Mouse (Mus musculus) stomach, postnatal 0 days (tissue): ENCODE measurements at regions not wholly inside any gene's neighbourhood (a gene's known extent, or its start where the extent isn't known, plus 50 kb on each side); places are given as distances from the start of the nearest gene placed in this dataset.

Source experiments
- ATAC-seq: fragments of 200-750 bp; cut with Nextera tagmentation; 2 replicates; pipeline ENCODE4 v1.8.0; 2017; ENCODE audit not compliant: low FRiP score, low TSS enrichment
- DNase-seq: peaks from one replicate; pipeline ENCODE4 v3.0.0-alpha.2; 2016; ENCODE audit warnings: low spot score
- H3K27ac ChIP-seq: fragments of 300-500 bp; sonication (generic); replicated peaks from 2 replicates; pipeline ENCODE4 v1.5.1; 2014; ENCODE audit warnings: mild to moderate bottlenecking, control low read depth
- H3K27me3 ChIP-seq: fragments of 300-500 bp; sonication (generic); 2 replicates; pipeline ENCODE4 v1.6.1; 2014; ENCODE audit warnings: low read length; ENCODE audit not compliant: control insufficient read depth, insufficient read depth
- H3K36me3 ChIP-seq: fragments of 300-500 bp; sonication (generic); 2 replicates; pipeline ENCODE4 v1.6.1; 2014; ENCODE audit warnings: low read length, mixed read lengths; ENCODE audit not compliant: control insufficient read depth, insufficient read depth
- H3K4me1 ChIP-seq: fragments of 300-500 bp; sonication (generic); replicated peaks from 2 replicates; pipeline ENCODE4 v1.6.1; 2014; ENCODE audit warnings: antibody characterized with exemption; ENCODE audit not compliant: control insufficient read depth, insufficient read depth
- H3K4me2 ChIP-seq: fragments of 300-500 bp; sonication (generic); replicated peaks from 2 replicates; pipeline ENCODE4 v1.6.1; 2014; ENCODE audit warnings: low read depth, mild to moderate bottlenecking, control low read depth, moderate library complexity
- H3K4me3 ChIP-seq: fragments of 300-500 bp; sonication (generic); 2 replicates; pipeline ENCODE4 v1.5.1; 2014; ENCODE audit warnings: low read depth, low read length, control low read depth
- H3K9ac ChIP-seq: fragments of 300-500 bp; sonication (generic); 2 replicates; pipeline ENCODE4 v1.6.1; 2014; ENCODE audit warnings: mild to moderate bottlenecking, low read length, control low read depth, mixed read lengths
- H3K9me3 ChIP-seq: fragments of 300-500 bp; sonication (generic); 2 replicates; pipeline ENCODE4 v1.6.1; 2016; ENCODE audit warnings: low read length; ENCODE audit not compliant: control insufficient read depth
- CTCF ChIP-seq: IDR thresholded peaks from 2 replicates; pipeline ENCODE4 v1.5.1; 2016; ENCODE audit warnings: antibody characterized with exemption, low read depth, mild to moderate bottlenecking, moderate library complexity
- EP300 ChIP-seq: optimal IDR thresholded peaks from 2 replicates; pipeline ENCODE3; 2016; ENCODE audit warnings: antibody characterized with exemption
- WGBS: fragments of 180-500 bp; shearing (Covaris S2); extraction: QIAGEN DNeasy Blood & Tissue Kit; methylation state at CpG from one replicate; pipeline ENCODE4 v1.1.7; 2014; 5-methylcytosine and 5-hydroxymethylcytosine counted together

DNA sequence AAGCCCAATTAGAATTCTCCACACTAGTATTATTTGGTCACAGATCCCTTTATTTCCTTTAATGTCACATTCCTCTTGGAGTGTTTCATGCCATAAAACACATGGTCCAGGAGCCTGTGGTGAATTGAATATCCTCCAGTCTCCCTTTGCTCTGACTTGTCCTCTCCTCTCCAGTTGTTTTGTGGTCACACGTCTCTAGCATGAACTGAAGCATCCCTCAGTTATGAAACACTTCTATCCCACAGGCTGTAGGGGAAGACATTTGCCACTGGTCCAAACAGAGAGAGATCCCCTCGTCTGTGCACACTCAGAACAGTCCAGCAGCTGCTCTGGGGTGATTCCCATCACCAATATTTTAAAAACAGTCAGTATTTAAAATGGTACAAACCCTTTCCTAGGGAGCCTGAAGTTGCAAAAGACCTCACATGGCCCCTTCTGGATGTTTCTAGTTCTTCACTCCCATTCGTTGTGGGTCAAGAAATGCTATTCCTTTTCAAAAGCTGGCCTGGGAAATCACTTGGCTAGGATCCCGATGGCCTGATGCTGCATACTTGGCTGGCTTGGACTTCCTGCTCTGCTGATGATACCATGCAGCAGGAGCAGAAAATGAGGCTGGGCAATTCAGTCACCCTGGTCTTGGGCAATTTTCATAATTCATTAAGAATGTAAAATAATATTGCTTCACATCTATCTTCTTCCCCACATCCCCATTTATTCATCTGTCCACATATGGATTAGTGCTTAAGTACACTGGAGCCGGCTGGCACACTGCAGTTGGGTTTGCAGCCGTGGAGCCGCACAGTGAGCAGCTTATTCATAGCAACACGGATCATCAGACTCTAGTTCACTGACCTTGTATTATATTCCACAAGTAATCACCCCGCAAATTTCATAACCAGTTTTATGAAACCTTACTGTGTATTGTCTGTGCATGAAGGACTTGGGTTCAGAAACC lies 83.1 kb upstream of the Adamts9 start:
- 37% methylated on average over 9 of the region's 9 CpGs for WGBS
- H3K27ac ChIP-seq = no peak overlapping the region

DNA sequence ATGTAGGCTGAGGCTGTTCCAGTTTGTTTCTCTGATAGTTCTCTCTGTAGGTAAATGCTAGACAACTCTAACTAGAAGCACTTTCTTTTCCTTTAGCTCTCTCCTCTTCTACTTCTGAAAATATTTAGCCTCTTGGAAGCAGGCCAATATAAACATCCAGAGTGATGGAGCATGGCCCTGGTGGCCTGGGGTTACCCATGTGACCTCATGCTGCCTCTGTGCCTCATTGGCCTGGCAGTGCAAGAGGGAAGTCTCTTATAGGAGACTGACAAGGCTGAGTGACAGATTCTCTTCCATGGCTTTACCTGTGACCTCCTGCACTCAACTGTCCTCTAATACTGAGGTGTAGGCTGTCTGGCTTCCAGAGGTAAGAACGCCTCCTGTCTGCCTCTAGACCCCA lies 71.2 kb upstream of the Adamts9 start:
- Histone ChIP-seq H3K4me2 (no peak overlapping the region), H3K27ac (no peak overlapping the region), H3K9ac (no peak overlapping the region), H3K4me3 (no peak overlapping the region), H3K4me1 (0 out of 2 replicates have a peak, but pooled peaks cover 4% of the 10 kb centered on the region), H3K36me3 (no peaks in the 10 kb centered on the region), H3K27me3 (no peaks in the 10 kb centered on the region), H3K9me3 (no peaks in the 10 kb centered on the region)
- 0 out of 2 replicates have a peak, but pooled peaks have one; percentile 32 for ATAC-seq
- peak; percentile 16 for DNase-seq
- TF ChIP-seq CTCF (no peak), EP300 (no peak)
- 68% methylated on average over 1 of the region's 1 CpGs for WGBS

More for the DNA sequence above, 83.1 kb upstream of the Adamts9 start:
- Histone ChIP-seq H3K9me3 (no peaks in the 10 kb centered on the region), H3K9ac (no peak overlapping the region), H3K27me3 (no peaks in the 10 kb centered on the region), H3K4me1 (no peaks in the 10 kb centered on the region), H3K36me3 (no peaks in the 10 kb centered on the region), H3K4me2 (no peak overlapping the region), H3K4me3 (no peak overlapping the region)
- ATAC-seq (no peak), DNase-seq (peak; percentile 17)
- peak; percentile 7; the same call in 1 of the 2 replicates for TF ChIP-seq CTCF
- TF ChIP-seq EP300 = no peak

- no peak for TF ChIP-seq EP300
- TF ChIP-seq CTCF = no peak
- Histone ChIP-seq H3K27me3 (no peaks in the 10 kb centered on the region), H3K9me3 (no peaks in the 10 kb centered on the region), H3K4me2 (no peak overlapping the region), H3K4me1 (0 out of 2 replicates have a peak, but pooled peaks cover 4% of the 10 kb centered on the region), H3K9ac (no peak overlapping the region), H3K36me3 (no peaks in the 10 kb centered on the region), H3K27ac (no peak overlapping the region), H3K4me3 (no peak overlapping the region)
- ATAC-seq (no peak), DNase-seq (no peak)
- WGBS = 76% methylated on average over 5 of the region's 5 CpGs
These were observed 68.6 kb upstream of the Adamts9 start for GRCm38 (mm10) chr6:93011906-93012305.

DNA sequence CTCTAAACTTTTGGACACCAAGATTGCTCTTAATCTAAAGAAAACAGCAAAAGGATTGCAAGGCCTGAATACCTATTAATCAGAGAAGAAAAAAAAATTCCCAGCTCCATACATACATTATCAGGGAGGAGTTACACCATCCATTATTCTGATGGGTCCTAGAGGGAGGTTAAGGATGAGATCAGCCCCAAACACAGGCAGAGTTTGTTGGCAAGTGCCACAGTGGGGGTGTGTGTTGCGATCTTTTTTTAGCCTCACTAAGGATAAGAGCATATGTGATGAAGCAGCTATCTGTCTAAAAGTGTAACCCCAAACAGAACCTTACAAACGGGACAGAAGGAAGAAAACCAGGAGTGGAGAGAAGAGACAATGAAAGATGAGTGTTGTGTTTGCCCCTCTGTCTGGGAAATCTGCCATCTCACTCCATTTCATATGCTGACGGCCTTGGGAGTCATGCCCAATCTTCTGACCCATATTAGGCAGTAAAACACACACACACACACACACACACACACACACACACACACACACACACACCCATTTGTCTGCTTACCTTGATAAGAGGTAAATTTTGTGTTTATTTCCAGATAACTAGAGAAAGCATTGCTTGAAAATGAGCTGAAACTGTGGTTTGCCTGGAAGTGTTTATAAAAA lies 61.4 kb upstream of the Adamts9 start:
- H3K4me2 ChIP-seq = no peak overlapping the region

DNA sequence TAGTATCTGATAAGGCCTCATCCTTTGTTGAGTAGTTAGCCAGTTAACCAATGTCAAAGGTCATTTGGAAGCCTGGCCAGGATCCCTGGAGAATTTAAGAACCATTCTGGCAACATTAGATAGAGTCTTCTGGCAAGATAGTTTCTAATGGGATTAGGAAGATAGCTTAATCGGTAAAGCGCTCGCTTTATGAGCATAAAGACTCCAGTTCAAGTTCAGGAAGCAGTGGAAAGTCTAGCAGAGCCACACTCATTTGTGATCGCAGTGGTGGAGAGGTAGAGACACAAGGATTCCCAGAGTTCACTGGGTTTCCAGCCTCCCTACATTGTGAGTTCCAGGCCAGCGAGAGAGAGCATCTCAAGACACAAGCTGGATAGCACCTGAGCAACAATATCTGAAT lies 60.5 kb upstream of the Adamts9 start:
- 93% methylated on average over 5 of the region's 5 CpGs for WGBS
- no peak overlapping the region for H3K4me2 ChIP-seq
- TF ChIP-seq EP300 = no peak
- TF ChIP-seq CTCF = no peak
- H3K9ac ChIP-seq = no peak overlapping the region
- DNase-seq (no peak), ATAC-seq (no peak)
- H3K4me3 ChIP-seq = no peak overlapping the region
- H3K36me3 ChIP-seq = no peaks in the 10 kb centered on the region
- H3K4me1 ChIP-seq = no peaks in the 10 kb centered on the region
- H3K27me3 ChIP-seq = no peaks in the 10 kb centered on the region
- H3K9me3 ChIP-seq = no peaks in the 10 kb centered on the region
- H3K27ac ChIP-seq = no peak overlapping the region

More for the DNA sequence above, 61.4 kb upstream of the Adamts9 start:
- H3K9ac ChIP-seq = no peak overlapping the region
- no peak overlapping the region for H3K4me3 ChIP-seq
- no peak for TF ChIP-seq CTCF
- TF ChIP-seq EP300 = no peak
- no peaks in the 10 kb centered on the region for H3K36me3 ChIP-seq
- H3K4me1 ChIP-seq = no peaks in the 10 kb centered on the region
- no peak overlapping the region for H3K27ac ChIP-seq
- H3K9me3 ChIP-seq = no peaks in the 10 kb centered on the region
- peak; percentile 71; the same call in 1 of the 2 replicates for ATAC-seq
- 16% methylated on average over 3 of the region's 3 CpGs for WGBS
- H3K27me3 ChIP-seq = no peaks in the 10 kb centered on the region
- DNase-seq = peak; percentile 33
